In genomic region chr9:107400060-107400511, GRCm38 (mm10) we compare ENCODE assay signal across 8 mouse cellular contexts. TPM values are rescaled to one million over a fixed set of nuclear protein-coding genes. Genes with fewer than 3 reads are reported as not detected.
DNase-seq lines count a peak whose midpoint lies in the region; ATAC-seq and TF ChIP-seq lines count a peak whose summit lies in the region.

No protein-coding gene starts in this region.

- no peaks in the 10 kb centered on the region; the same call in 1 of the 2 replicates for H3K27me3 ChIP-seq in testis, adult 2 months (ENCODE audit: control insufficient read depth, insufficient read depth, low read length)
- H3K27me3 ChIP-seq in hindbrain, embryonic 16.5 days (replicated peaks; ENCODE audit: control insufficient read depth, insufficient read depth, low read length) = peaks cover 5% of the 10 kb centered on the region

- TF ChIP-seq POLR2A in testis, adult 2 months (IDR thresholded peaks at IDR 0.05; ENCODE audit: control insufficient read depth, low read depth, low read length) = no peak

- peak overlapping the region; percentile 86 for H3K4me2 ChIP-seq in hindbrain, embryonic 16.5 days (ENCODE audit: low read length)

- WGBS in hindbrain, embryonic 16.5 days = 0% methylated on average over 39 of the region's 45 CpGs

- H3K4me3 ChIP-seq in testis, adult 2 months (ENCODE audit: control insufficient read depth, low read depth, low read length) = peak overlapping the region; percentile 39; the same call in 1 of the 2 replicates
- peak overlapping the region; percentile 83 for H3K4me3 ChIP-seq in hindbrain, embryonic 16.5 days (ENCODE audit: low read length)

- H3K9ac ChIP-seq in hindbrain, embryonic 16.5 days (ENCODE audit: low read depth, low read length) = peak overlapping the region; percentile 88

- peak; percentile 67 for DNase-seq in cerebellum, adult 11-12 months
- no peak for DNase-seq in testis, postnatal 14 days (ENCODE audit: low spot score)
- peak; percentile 60 for DNase-seq in neural tube, embryonic 10.5 days (ENCODE audit: extremely low spot score, low spot score)
- DNase-seq in layer of hippocampus, adult 9-10 months (ENCODE audit: low spot score) = no peak
- DNase-seq in right cerebral cortex, adult 18-20 months = no peak

- no peak overlapping the region for H3K27ac ChIP-seq in testis, adult 2 months (ENCODE audit: control insufficient read depth, insufficient read depth, low read depth, low read length)
- peak overlapping the region; percentile 62 for H3K27ac ChIP-seq in hindbrain, embryonic 16.5 days (ENCODE audit: low read depth, low read length)

- no peaks in the 10 kb centered on the region for H3K36me3 ChIP-seq in testis, adult 2 months (ENCODE audit: control insufficient read depth, insufficient read depth, low read length)
- H3K36me3 ChIP-seq in hindbrain, embryonic 16.5 days (ENCODE audit: control insufficient read depth, insufficient read depth, low read length) = no peaks in the 10 kb centered on the region

- no peak for TF ChIP-seq CTCF in testis, adult 2 months (IDR thresholded peaks at IDR 0.05; ENCODE audit: control insufficient read depth, insufficient read depth, insufficient replicate concordance, low read depth, low read length)

- no peaks in the 10 kb centered on the region for H3K9me3 ChIP-seq in hindbrain, embryonic 16.5 days (ENCODE audit: control insufficient read depth, low read length)

- ATAC-seq in cerebellum, adult (ENCODE audit: insufficient number of reproducible peaks, low FRiP score, low TSS enrichment) = no peak
- peak; percentile 25 for ATAC-seq in hindbrain, embryonic 16.5 days

- peaks cover 7% of the 10 kb centered on the region for H3K4me1 ChIP-seq in testis, adult 2 months (ENCODE audit: control insufficient read depth, insufficient read depth, low read length)
- H3K4me1 ChIP-seq in hindbrain, embryonic 16.5 days (ENCODE audit: control insufficient read depth, insufficient read depth, low read depth, low read length) = peaks cover 22% of the 10 kb centered on the region

RNA-seq across cellular contexts. Expression of gene Cacna2d2, which starts 0.7 kb away (rescaled TPM):
- polyA plus RNA-seq in testis, adult 2 months (2012; rRNA removed) = 5.2 and 8.2 TPM in 2 replicates
- 8.1 and 9.0 TPM in 2 replicates for polyA plus RNA-seq in hindbrain, embryonic 16.5 days (2015; fragmentation: Nextera tagmentation; extraction: Ambion mirVana)

RNA-seq across cellular contexts. Expression of gene 6430571L13Rik, which starts 59.7 kb away (rescaled TPM):
- polyA plus RNA-seq in testis, adult 2 months (2012; rRNA removed) = 0.40 and 0.53 TPM in 2 replicates
- 9.8 and 11.4 TPM in 2 replicates for polyA plus RNA-seq in hindbrain, embryonic 16.5 days (2015; fragmentation: Nextera tagmentation; extraction: Ambion mirVana)

Comparison
In these comparisons a context has a peak if more than half of its experiments do, and no peak if none do; other contexts are left out.
1. DNase-seq: peak in cerebellum, adult 11-12 months (single experiment) and neural tube, embryonic 10.5 days (single experiment); none in testis, postnatal 14 days (single experiment), layer of hippocampus, adult 9-10 months (single experiment) and right cerebral cortex, adult 18-20 months (single experiment).